Mouse (Mus musculus): ENCODE results near the gene Etl4. TPM values are rescaled to one million over a fixed set of nuclear protein-coding genes. Genes with fewer than 3 reads are reported as not detected.

Gene Etl4
- polyA plus RNA-seq, 1 experiment from 2014 or later = 28.4 TPM

- H3K4me3 ChIP-seq = no peak overlapping the region
- no peaks in the 10 kb centered on the region for H3K27me3 ChIP-seq
- no peak overlapping the region for H3K27ac ChIP-seq
- H3K4me2 ChIP-seq (replicated peaks) = no peak overlapping the region
- no peak overlapping the region for H3K9ac ChIP-seq
- H3K4me1 ChIP-seq = peaks cover 9% of the 10 kb centered on the region
- no peaks in the 10 kb centered on the region for H3K9me3 ChIP-seq
- ATAC-seq (ENCODE audit: insufficient number of reproducible peaks, insufficient read depth, low FRiP score, low TSS enrichment) = no peak
- 89% methylated on average over 2 of the region's 2 CpGs for WGBS
- no peaks in the 10 kb centered on the region for H3K36me3 ChIP-seq
Observed at GRCm38 (mm10) chr2:20602656-20603055, 693.1 kb downstream of the Etl4 start.

- peak overlapping the region; percentile 73 for H3K27ac ChIP-seq
- no peak overlapping the region for H3K4me2 ChIP-seq (replicated peaks)
- peaks cover 9% of the 10 kb centered on the region for H3K4me1 ChIP-seq
- no peaks in the 10 kb centered on the region for H3K36me3 ChIP-seq
- H3K27me3 ChIP-seq = no peaks in the 10 kb centered on the region
- ATAC-seq (ENCODE audit: insufficient number of reproducible peaks, insufficient read depth, low FRiP score, low TSS enrichment) = no peak
- H3K9me3 ChIP-seq = no peaks in the 10 kb centered on the region
- no peak overlapping the region for H3K9ac ChIP-seq
- 73% methylated on average over 6 of the region's 6 CpGs for WGBS
- H3K4me3 ChIP-seq = no peak overlapping the region
Observed at GRCm38 (mm10) chr2:20603536-20603935, 694.0 kb downstream of the Etl4 start.

- Histone ChIP-seq H3K4me2 (replicated peaks) (no peak overlapping the region), H3K9me3 (no peaks in the 10 kb centered on the region), H3K4me3 (no peak overlapping the region), H3K36me3 (no peaks in the 10 kb centered on the region), H3K27ac (peak overlapping the region; percentile 73), H3K27me3 (no peaks in the 10 kb centered on the region), H3K9ac (no peak overlapping the region), H3K4me1 (peaks cover 9% of the 10 kb centered on the region)
- 31% methylated on average over 6 of the region's 6 CpGs for WGBS
- ATAC-seq (ENCODE audit: insufficient number of reproducible peaks, insufficient read depth, low FRiP score, low TSS enrichment) = peak; percentile 47; the same call in 1 of the 2 replicates
Observed at GRCm38 (mm10) chr2:20603991-20604390, 694.4 kb downstream of the Etl4 start.

GRCm38 (mm10) chr2:20609203-20609602 is 699.6 kb downstream of the Etl4 start:
- WGBS = 71% methylated on average over 8 of the region's 8 CpGs
- ATAC-seq (ENCODE audit: insufficient number of reproducible peaks, insufficient read depth, low FRiP score, low TSS enrichment) = no peak
- H3K27ac ChIP-seq = no peak overlapping the region

GRCm38 (mm10) chr2:20615948-20616347 is 706.4 kb downstream of the Etl4 start:
- 62% methylated on average over 1 of the region's 1 CpGs for WGBS

More at GRCm38 (mm10) chr2:20609203-20609602, 699.6 kb downstream of the Etl4 start:
- Histone ChIP-seq H3K4me2 (replicated peaks) (no peak overlapping the region), H3K36me3 (no peaks in the 10 kb centered on the region), H3K27me3 (no peaks in the 10 kb centered on the region), H3K9ac (no peak overlapping the region), H3K4me1 (peaks cover 2% of the 10 kb centered on the region; the same call in 1 of the 2 replicates), H3K4me3 (no peak overlapping the region), H3K9me3 (no peaks in the 10 kb centered on the region)

GRCm38 (mm10) chr2:20618396-20618795 is 708.8 kb downstream of the Etl4 start:
- no peak for ATAC-seq (ENCODE audit: insufficient number of reproducible peaks, insufficient read depth, low FRiP score, low TSS enrichment)
- WGBS = 93% methylated on average over 5 of the region's 5 CpGs

More at GRCm38 (mm10) chr2:20615948-20616347, 706.4 kb downstream of the Etl4 start:
- Histone ChIP-seq H3K9ac (no peak overlapping the region), H3K4me2 (replicated peaks) (no peak overlapping the region), H3K4me3 (no peak overlapping the region), H3K27me3 (no peaks in the 10 kb centered on the region), H3K36me3 (no peaks in the 10 kb centered on the region), H3K9me3 (no peaks in the 10 kb centered on the region), H3K4me1 (no peaks in the 10 kb centered on the region), H3K27ac (no peak overlapping the region)
- no peak for ATAC-seq (ENCODE audit: insufficient number of reproducible peaks, insufficient read depth, low FRiP score, low TSS enrichment)

GRCm38 (mm10) chr2:20619881-20620280 is 710.3 kb downstream of the Etl4 start:
- no peak overlapping the region for H3K4me3 ChIP-seq
- no peaks in the 10 kb centered on the region for H3K9me3 ChIP-seq
- H3K9ac ChIP-seq = no peak overlapping the region
- H3K36me3 ChIP-seq = no peaks in the 10 kb centered on the region
- H3K27me3 ChIP-seq = no peaks in the 10 kb centered on the region
- H3K4me2 ChIP-seq (replicated peaks) = no peak overlapping the region
- no peak overlapping the region for H3K27ac ChIP-seq
- no peak for ATAC-seq (ENCODE audit: insufficient number of reproducible peaks, insufficient read depth, low FRiP score, low TSS enrichment)
- WGBS = 83% methylated on average over 5 of the region's 5 CpGs
- no peaks in the 10 kb centered on the region for H3K4me1 ChIP-seq

More at GRCm38 (mm10) chr2:20618396-20618795, 708.8 kb downstream of the Etl4 start:
- H3K9me3 ChIP-seq = no peaks in the 10 kb centered on the region
- H3K4me1 ChIP-seq = no peaks in the 10 kb centered on the region
- no peaks in the 10 kb centered on the region for H3K36me3 ChIP-seq
- H3K9ac ChIP-seq = no peak overlapping the region
- no peak overlapping the region for H3K4me3 ChIP-seq
- H3K27ac ChIP-seq = no peak overlapping the region
- no peaks in the 10 kb centered on the region for H3K27me3 ChIP-seq
- no peak overlapping the region for H3K4me2 ChIP-seq (replicated peaks)

- H3K36me3 ChIP-seq = no peaks in the 10 kb centered on the region
- H3K4me1 ChIP-seq = no peaks in the 10 kb centered on the region
- no peak overlapping the region for H3K4me3 ChIP-seq
- ATAC-seq (ENCODE audit: insufficient number of reproducible peaks, insufficient read depth, low FRiP score, low TSS enrichment) = no peak
- WGBS = 84% methylated on average over 8 of the region's 8 CpGs
- no peak overlapping the region for H3K4me2 ChIP-seq (replicated peaks)
- H3K27me3 ChIP-seq = no peaks in the 10 kb centered on the region
- H3K9me3 ChIP-seq = no peaks in the 10 kb centered on the region
- H3K9ac ChIP-seq = no peak overlapping the region
- H3K27ac ChIP-seq = no peak overlapping the region
Observed at GRCm38 (mm10) chr2:20629156-20629712, 719.7 kb downstream of the Etl4 start.

GRCm38 (mm10) chr2:20638604-20639003 is 729.0 kb downstream of the Etl4 start:
- H3K9ac ChIP-seq = no peak overlapping the region
- no peak overlapping the region for H3K27ac ChIP-seq
- no peaks in the 10 kb centered on the region for H3K27me3 ChIP-seq
- WGBS = 86% methylated on average over 3 of the region's 3 CpGs
- ATAC-seq (ENCODE audit: insufficient number of reproducible peaks, insufficient read depth, low FRiP score, low TSS enrichment) = no peak
- H3K36me3 ChIP-seq = no peaks in the 10 kb centered on the region
- no peak overlapping the region for H3K4me2 ChIP-seq (replicated peaks)
- peaks cover 4% of the 10 kb centered on the region; the same call in 1 of the 2 replicates for H3K4me1 ChIP-seq
- no peak overlapping the region for H3K4me3 ChIP-seq
- no peaks in the 10 kb centered on the region for H3K9me3 ChIP-seq

GRCm38 (mm10) chr2:20639721-20640120 is 730.1 kb downstream of the Etl4 start:
- no peak overlapping the region for H3K27ac ChIP-seq
- WGBS = 79% methylated on average over 2 of the region's 2 CpGs
- no peaks in the 10 kb centered on the region for H3K27me3 ChIP-seq
- ATAC-seq (ENCODE audit: insufficient number of reproducible peaks, insufficient read depth, low FRiP score, low TSS enrichment) = no peak
- no peaks in the 10 kb centered on the region for H3K9me3 ChIP-seq
- H3K4me3 ChIP-seq = no peak overlapping the region
- H3K9ac ChIP-seq = no peak overlapping the region
- H3K36me3 ChIP-seq = no peaks in the 10 kb centered on the region
- H3K4me2 ChIP-seq (replicated peaks) = no peak overlapping the region
- peaks cover 4% of the 10 kb centered on the region; the same call in 1 of the 2 replicates for H3K4me1 ChIP-seq

- Histone ChIP-seq H3K27me3 (no peaks in the 10 kb centered on the region), H3K4me3 (no peak overlapping the region), H3K9ac (no peak overlapping the region), H3K27ac (no peak overlapping the region), H3K4me1 (peaks cover 4% of the 10 kb centered on the region; the same call in 1 of the 2 replicates), H3K9me3 (no peaks in the 10 kb centered on the region), H3K4me2 (replicated peaks) (no peak overlapping the region), H3K36me3 (no peaks in the 10 kb centered on the region)
- WGBS = 75% methylated on average over 9 of the region's 9 CpGs
- ATAC-seq (ENCODE audit: insufficient number of reproducible peaks, insufficient read depth, low FRiP score, low TSS enrichment) = no peak
Observed at GRCm38 (mm10) chr2:20642818-20643217, 733.2 kb downstream of the Etl4 start.

- no peak for ATAC-seq (ENCODE audit: insufficient number of reproducible peaks, insufficient read depth, low FRiP score, low TSS enrichment)
- Histone ChIP-seq H3K4me1 (peaks cover 2% of the 10 kb centered on the region; the same call in 1 of the 2 replicates), H3K27me3 (no peaks in the 10 kb centered on the region), H3K27ac (no peak overlapping the region), H3K4me3 (no peak overlapping the region), H3K4me2 (replicated peaks) (no peak overlapping the region), H3K9me3 (no peaks in the 10 kb centered on the region), H3K9ac (no peak overlapping the region), H3K36me3 (no peaks in the 10 kb centered on the region)
- WGBS = 32% methylated on average over 4 of the region's 4 CpGs
Observed at GRCm38 (mm10) chr2:20649817-20650216, 740.2 kb downstream of the Etl4 start.

Data from embryonic facial prominence, embryonic 12.5 days (tissue).